Mouse (Mus musculus) adrenal gland, postnatal 4 days (tissue): ENCODE data around the gene Rad51b. TPM values are rescaled to one million over a fixed set of nuclear protein-coding genes. Genes with fewer than 3 reads are reported as not detected.

ENCODE experiments used
- DNase-seq, 2 experiments: peaks; one replicate each; pipeline ENCODE4 v3.0.0; 2021 to 2022; ENCODE audit warnings: low spot score in 2 of 2, mixed read lengths in 2 of 2
- total RNA-seq, 2 experiments: library from RNA; stranded (reverse); gene quantifications; 2 replicates each; pipeline ENCODE4 v1.2.3; 2021

Gene Rad51b
- total RNA-seq, 2 experiments from 2014 or later, result 3.1 TPM

- DNase-seq, result no peak
Measured at GRCm38 (mm10) chr12:79609399-79610010, 312.4 kb downstream of the Rad51b start.

- DNase-seq, result no peak
Measured at GRCm38 (mm10) chr12:79610511-79611103, 313.5 kb downstream of the Rad51b start.

GRCm38 (mm10) chr12:79611665-79612064 is 314.6 kb downstream of the Rad51b start:
- DNase-seq, result no peak

GRCm38 (mm10) chr12:79612334-79613060 is 315.4 kb downstream of the Rad51b start:
- peak; percentile 63 to 86 for DNase-seq

GRCm38 (mm10) chr12:79613061-79613788 is 316.1 kb downstream of the Rad51b start:
- no peak for DNase-seq

GRCm38 (mm10) chr12:79613846-79614582 is 316.9 kb downstream of the Rad51b start:
- no peak for DNase-seq

- DNase-seq, result no peak
Measured at GRCm38 (mm10) chr12:79614583-79614953, 317.5 kb downstream of the Rad51b start.

- DNase-seq, result no peak
Measured at GRCm38 (mm10) chr12:79615717-79616316, 318.7 kb downstream of the Rad51b start.

- DNase-seq, result no peak
Measured at GRCm38 (mm10) chr12:79619009-79619408, 321.9 kb downstream of the Rad51b start.

GRCm38 (mm10) chr12:79620693-79621092 is 323.6 kb downstream of the Rad51b start:
- DNase-seq, result no peak

GRCm38 (mm10) chr12:79623308-79623707 is 326.2 kb downstream of the Rad51b start:
- no peak for DNase-seq

GRCm38 (mm10) chr12:79625699-79626554 is 328.8 kb downstream of the Rad51b start:
- no peak for DNase-seq

- no peak for DNase-seq
Measured at GRCm38 (mm10) chr12:79626555-79627080, 329.5 kb downstream of the Rad51b start.

GRCm38 (mm10) chr12:79627351-79628120 is 330.5 kb downstream of the Rad51b start:
- DNase-seq, result no peak

- no peak for DNase-seq
Measured at GRCm38 (mm10) chr12:79628121-79628774, 331.2 kb downstream of the Rad51b start.

- no peak for DNase-seq
Measured at GRCm38 (mm10) chr12:79629945-79630850, 333.1 kb downstream of the Rad51b start.
